8 mouse cellular contexts compared by ENCODE assay signal in the genomic region with DNA sequence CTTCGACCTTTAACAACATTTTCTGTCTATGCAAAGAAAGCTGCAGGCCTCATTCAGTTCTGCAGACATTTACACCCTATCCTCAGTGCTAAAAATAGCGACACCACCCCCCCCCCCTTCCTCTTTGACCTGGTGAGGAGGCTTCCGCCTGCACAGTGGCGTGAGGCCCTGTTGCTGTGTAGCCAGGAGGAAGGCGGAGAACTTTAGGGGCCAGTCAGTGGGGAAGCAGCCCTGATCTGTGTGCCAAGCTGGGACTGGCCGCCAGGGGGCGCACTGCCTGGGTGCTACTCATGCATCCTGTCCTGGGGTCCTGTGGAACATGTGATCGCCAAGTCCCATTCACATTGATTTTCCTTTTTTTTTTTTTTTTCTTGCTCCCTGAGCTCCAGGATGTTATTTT. TPM values are rescaled to one million over a fixed set of nuclear protein-coding genes. Genes with fewer than 3 reads are reported as not detected.
DNase-seq lines count a peak whose midpoint lies in the region; ATAC-seq and TF ChIP-seq lines count a peak whose summit lies in the region.

No protein-coding gene starts in this region.

- no peaks in the 10 kb centered on the region for H3K27me3 ChIP-seq in forebrain, postnatal 0 days (ENCODE audit: insufficient read depth, low read length)
- no peaks in the 10 kb centered on the region for H3K27me3 ChIP-seq in lung, embryonic 15.5 days

- 15% methylated on average over 8 of the region's 8 CpGs for WGBS in forebrain, postnatal 0 days
- 1% methylated on average over 8 of the region's 8 CpGs for WGBS in lung, embryonic 15.5 days

- H3K9ac ChIP-seq in ES-E14 (ENCODE audit: insufficient read depth, low read depth, low read length, poor library complexity, severe bottlenecking), result no peak overlapping the region
- no peak overlapping the region for H3K9ac ChIP-seq in forebrain, postnatal 0 days
- H3K9ac ChIP-seq in lung, embryonic 15.5 days, result no peak overlapping the region

- in situ Hi-C loops in ES-E14 (cut with MboI; ENCODE audit: low sequenced_read_pairs in 2 of 2, unreplicated experiment in 2 of 2), result no loop called here

- H3K27ac ChIP-seq in ES-E14 (ENCODE audit: insufficient read depth, low read depth, low read length, poor library complexity, severe bottlenecking), result peak overlapping the region; percentile 77; the same call in 1 of the 2 replicates
- H3K27ac ChIP-seq in forebrain, postnatal 0 days (ENCODE audit: low read depth, low read length), result peak overlapping the region; percentile 60
- peak overlapping the region; percentile 96 for H3K27ac ChIP-seq in lung, embryonic 15.5 days

- ATAC-seq in forebrain, postnatal 0 days, result peak; percentile 75
- peak; percentile 86 for ATAC-seq in lung, embryonic 15.5 days (ENCODE audit: borderline replicate concordance, extremely low read depth, low FRiP score, low TSS enrichment)

- peak; percentile 81 for DNase-seq in ES-E14 (ENCODE audit: low read depth, low spot score)
- DNase-seq in cerebellum, adult 11-12 months, result peak; percentile 76
- DNase-seq in forebrain, postnatal 0 days, result peak; percentile 77
- peak; percentile 98 for DNase-seq in heart, postnatal 4 days
- DNase-seq in layer of hippocampus, adult 9-10 months (ENCODE audit: low spot score), result peak; percentile 91
- DNase-seq in ovary, adult 18-20 months (ENCODE audit: low spot score), result peak; percentile 74
- peak; percentile 87 for DNase-seq in thymus, postnatal 0 days (ENCODE audit: low spot score)

- H3K4me2 ChIP-seq in forebrain, postnatal 0 days (ENCODE audit: low read depth), result no peak overlapping the region
- peak overlapping the region; percentile 24; the same call in 1 of the 2 replicates for H3K4me2 ChIP-seq in lung, embryonic 15.5 days

- H3K4me3 ChIP-seq in ES-E14 (ENCODE audit: insufficient read depth in 1 of 2, low read depth in 1 of 2, low read length in 2 of 2, poor library complexity in 1 of 2, severe bottlenecking in 1 of 2), result 0 out of 4 replicates have a peak overlapping the region, but pooled peaks of 1 of the 2 experiments have one; percentile 19
- H3K4me3 ChIP-seq in forebrain, postnatal 0 days (ENCODE audit: low read depth, low read length), result no peak overlapping the region
- no peak overlapping the region for H3K4me3 ChIP-seq in lung, embryonic 15.5 days

- H3K9me3 ChIP-seq in ES-E14 (ENCODE audit: control insufficient read depth, insufficient read depth, low read depth, low read length), result no peaks in the 10 kb centered on the region
- H3K9me3 ChIP-seq in forebrain, postnatal 0 days (ENCODE audit: low read length), result no peaks in the 10 kb centered on the region
- H3K9me3 ChIP-seq in lung, embryonic 15.5 days, result no peaks in the 10 kb centered on the region

- no peaks in the 10 kb centered on the region for H3K36me3 ChIP-seq in ES-E14 (ENCODE audit: control insufficient read depth, insufficient read depth, low read length, poor library complexity, severe bottlenecking)
- H3K36me3 ChIP-seq in forebrain, postnatal 0 days (ENCODE audit: insufficient read depth), result no peaks in the 10 kb centered on the region
- no peaks in the 10 kb centered on the region for H3K36me3 ChIP-seq in lung, embryonic 15.5 days

- peak; percentile 92 for TF ChIP-seq CTCF in forebrain, postnatal 0 days (IDR thresholded peaks at IDR 0.05; ENCODE audit: low read depth)

- peaks cover 0 to 22% of the 10 kb centered on the region in 2 experiments; a peak in 3 of 4 replicates for H3K4me1 ChIP-seq in ES-E14 (ENCODE audit: control insufficient read depth in 2 of 2, insufficient read depth in 2 of 2, low read length in 2 of 2, poor library complexity in 1 of 2)
- H3K4me1 ChIP-seq in forebrain, postnatal 0 days (ENCODE audit: insufficient read depth), result peaks cover 16% of the 10 kb centered on the region; the same call in 1 of the 2 replicates
- peaks cover 70% of the 10 kb centered on the region for H3K4me1 ChIP-seq in lung, embryonic 15.5 days

TF ChIP-seq in ES-E14, 5 proteins besides CTCF, POLR2A, EP300 and RAD21:
- TF ChIP-seq ZC3H11A (IDR thresholded peaks at IDR 0.05; ENCODE audit: borderline replicate concordance, low read depth, low read length) (no peak; the same call in 1 of the 2 replicates), ZNF384 (IDR thresholded peaks at IDR 0.05; ENCODE audit: low read depth, low read length) (0 out of 2 replicates have a peak, but pooled peaks have one; percentile 16), HCFC1 (IDR thresholded peaks at IDR 0.05; ENCODE audit: borderline replicate concordance, insufficient read depth, low read length) (no peak), MAFK (IDR thresholded peaks at IDR 0.05; ENCODE audit: insufficient read depth, low read depth, low read length) (no peak)

RNA-seq across cellular contexts. Expression of gene Dnmt3a, which starts 24.3 kb away (rescaled TPM):
- 77.0 and 90.9 TPM in 2 replicates for total RNA-seq in ES-E14 (2012; rRNA removed)
- total RNA-seq in forebrain, postnatal 0 days (2014; rRNA removed), result 54.8 and 72.8 TPM in 2 replicates
- 51.1 and 91.4 TPM in 2 replicates for polyA plus RNA-seq in forebrain, postnatal 0 days (2015; fragmentation: Nextera tagmentation; extraction: Ambion mirVana)
- total RNA-seq in heart, postnatal 4 days (2021), result 100 to 1,000 TPM; 118 TPM
- polyA plus RNA-seq in lung, embryonic 15.5 days (2015; fragmentation: Nextera tagmentation; extraction: Ambion mirVana), result 144 and 151 TPM in 2 replicates
- polyA plus RNA-seq in thymus, postnatal 0 days (2015; fragmentation: Nextera tagmentation; extraction: Ambion mirVana), result 86.5 and 86.6 TPM in 2 replicates
